Mouse (Mus musculus): ENCODE data around the gene Mre11a. TPM values are rescaled to one million over a fixed set of nuclear protein-coding genes. Genes with fewer than 3 reads are reported as not detected.

Mre11a gene
- total RNA-seq (2021): 10 to 100 TPM in 1 of 2 experiments, 1 to 10 TPM in 1; 9.8 to 10.9 TPM

DNA sequence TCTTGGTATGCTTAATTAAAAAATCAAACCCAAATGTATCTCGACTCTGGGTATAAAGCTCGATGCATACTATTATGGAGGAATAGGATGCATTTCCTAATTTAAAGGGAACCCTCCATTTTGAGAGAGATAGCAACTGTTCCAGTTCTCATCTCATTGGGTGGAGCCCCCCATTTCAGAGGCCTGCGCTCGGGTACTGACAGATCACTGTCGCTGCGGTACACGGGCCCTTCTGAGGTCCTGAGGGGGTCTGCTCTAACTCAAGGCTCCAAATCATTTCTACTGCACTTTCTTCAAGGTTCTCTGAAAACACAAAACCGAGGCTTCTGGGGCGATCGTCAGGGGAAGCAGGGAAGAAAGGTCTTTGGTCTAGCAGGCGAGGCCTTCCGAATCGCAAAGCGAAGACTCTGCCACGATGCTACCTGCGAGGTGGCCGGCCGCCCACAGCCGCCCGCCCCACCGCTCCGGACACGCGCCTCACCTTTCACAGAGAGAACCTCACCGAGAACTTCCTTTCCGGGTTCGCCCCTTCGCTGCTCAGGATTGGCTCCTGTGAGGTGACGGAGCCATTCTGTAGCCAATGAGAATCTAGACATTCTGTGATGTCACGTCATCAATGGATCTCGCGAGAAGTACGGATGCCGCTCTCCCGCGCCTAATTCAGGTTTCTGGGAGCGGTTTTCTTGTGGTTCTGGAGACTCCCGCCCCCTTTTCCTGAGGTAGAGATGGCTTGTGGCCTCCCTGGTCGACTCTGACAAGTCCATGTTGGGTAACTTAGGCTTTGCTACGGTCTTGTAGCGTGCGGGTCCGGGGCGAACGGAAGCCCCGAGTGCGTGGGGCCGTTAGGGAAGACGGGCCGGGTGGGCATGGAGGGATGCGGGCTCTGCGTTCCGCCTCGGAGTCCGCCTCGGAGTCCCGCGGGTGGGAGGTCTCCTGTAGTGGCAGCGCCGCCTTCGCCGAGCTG is at the start of gene Mre11a, which contains the start of gene Ankrd49:
Gene Mre11a, plus strand, starts transcription at position 616 of the 964 bp plus-strand sequence.
Gene Ankrd49, minus strand, starts transcription at position 818 of the 964 bp plus-strand sequence.
- DNase-seq (ENCODE audit: extremely low spot score in 1 of 2, low spot score in 1 of 2): peak; percentile 81 to 84

DNA sequence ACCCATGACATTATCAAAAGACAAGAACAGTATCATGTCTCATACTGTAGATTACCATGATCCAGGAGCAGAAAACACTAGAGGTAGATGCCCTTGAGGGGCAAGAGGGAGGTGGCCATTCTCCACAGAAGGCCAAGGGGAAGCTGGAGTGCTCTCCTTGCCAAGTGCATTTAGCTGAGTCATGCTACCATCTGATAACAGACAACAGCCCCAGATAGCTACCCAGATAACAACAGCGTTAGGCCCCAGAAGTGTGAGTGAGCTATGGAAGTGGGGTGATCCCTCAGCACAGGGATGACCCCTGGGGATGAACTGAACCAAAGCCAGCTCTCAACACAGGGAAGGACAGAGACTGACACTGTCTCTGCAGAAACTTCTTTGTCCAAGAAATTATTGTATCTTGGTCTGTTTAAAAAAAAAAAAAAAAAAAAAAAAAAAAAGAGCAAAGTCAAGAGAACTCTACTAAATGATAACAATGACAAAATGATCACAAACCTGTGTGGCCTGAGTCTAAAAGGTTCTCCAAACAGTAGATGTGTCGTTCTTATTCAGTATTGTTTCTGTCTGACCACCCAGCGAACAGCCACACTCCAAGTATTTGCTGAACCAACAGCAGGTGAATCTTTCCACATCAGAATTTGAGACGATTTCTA is 44.8 kb upstream of the Mre11a start:
- DNase-seq (ENCODE audit: extremely low spot score in 1 of 2, low spot score in 1 of 2): no peak

DNA sequence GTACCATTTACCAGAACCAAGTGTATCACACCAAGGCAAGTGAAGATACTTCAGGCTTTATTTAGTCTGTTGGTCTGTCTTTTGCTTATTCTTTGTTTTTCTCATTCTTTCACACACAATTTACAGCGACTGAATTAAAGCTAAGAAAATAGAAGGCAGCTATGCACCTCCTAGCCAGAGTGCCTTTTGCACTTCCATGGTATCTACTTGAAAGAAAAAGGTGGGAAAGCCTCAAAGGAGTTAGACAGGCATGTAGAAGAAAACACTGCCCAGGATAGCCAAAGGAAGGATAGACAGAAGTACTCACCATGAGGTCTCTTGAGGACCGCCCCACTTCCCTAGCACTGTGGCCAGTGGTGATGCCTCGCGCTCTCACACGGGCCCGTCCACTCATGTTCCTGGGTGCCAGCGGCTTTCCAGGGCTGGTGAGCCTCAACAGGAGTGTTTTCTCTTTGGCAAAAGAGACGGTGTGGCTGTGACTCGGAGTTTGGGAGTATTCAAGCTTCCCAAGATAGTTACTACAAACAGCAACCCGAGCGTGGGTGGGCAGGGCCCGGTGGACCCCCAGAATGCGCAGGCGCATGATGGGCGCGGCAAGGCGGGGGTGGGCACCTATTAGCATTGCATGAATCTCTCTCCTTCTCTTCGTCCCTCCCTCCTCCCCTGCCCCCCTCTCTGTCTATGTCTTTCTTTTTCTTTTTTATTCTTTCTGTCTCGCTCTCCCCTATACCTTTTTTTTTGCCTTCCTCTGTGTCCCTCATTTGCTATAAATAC is 44.1 kb upstream of the Mre11a start, which contains the start of gene Piwil4:
Gene Piwil4, minus strand, starts transcription at position 583 of the 774 bp plus-strand sequence.
- no peak for DNase-seq (ENCODE audit: extremely low spot score in 1 of 2, low spot score in 1 of 2)

DNA sequence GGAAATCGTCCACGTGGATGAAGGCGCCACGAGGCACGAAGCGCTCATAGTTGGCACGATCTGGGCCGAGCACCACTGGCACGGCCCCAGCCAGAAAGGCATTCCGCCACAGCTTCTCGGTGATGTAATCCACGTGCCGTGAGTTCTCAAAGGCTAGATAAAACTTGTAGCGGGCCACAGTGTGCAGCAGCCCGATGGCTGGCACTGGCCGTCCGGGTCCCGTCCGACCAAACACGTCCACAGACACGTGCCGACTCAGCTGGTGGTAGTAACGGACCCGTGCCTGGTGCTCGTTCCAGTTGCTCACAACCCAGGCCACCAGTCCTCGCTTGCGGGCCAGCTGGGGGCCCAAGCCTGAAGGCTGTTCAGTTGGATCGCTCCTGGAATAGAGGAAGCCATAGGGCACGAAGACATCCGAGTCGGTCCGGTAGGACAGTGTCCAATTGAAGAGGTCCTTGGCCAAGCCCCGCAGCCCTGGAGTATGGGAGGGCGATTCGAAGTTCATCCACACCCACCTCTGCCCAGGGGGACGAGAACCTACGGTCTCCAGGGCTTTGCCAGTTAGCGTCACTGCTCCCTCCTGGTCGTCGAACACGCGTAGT is 33.5 kb upstream of the Mre11a start:
- DNase-seq (ENCODE audit: extremely low spot score in 1 of 2, low spot score in 1 of 2): no peak

DNA sequence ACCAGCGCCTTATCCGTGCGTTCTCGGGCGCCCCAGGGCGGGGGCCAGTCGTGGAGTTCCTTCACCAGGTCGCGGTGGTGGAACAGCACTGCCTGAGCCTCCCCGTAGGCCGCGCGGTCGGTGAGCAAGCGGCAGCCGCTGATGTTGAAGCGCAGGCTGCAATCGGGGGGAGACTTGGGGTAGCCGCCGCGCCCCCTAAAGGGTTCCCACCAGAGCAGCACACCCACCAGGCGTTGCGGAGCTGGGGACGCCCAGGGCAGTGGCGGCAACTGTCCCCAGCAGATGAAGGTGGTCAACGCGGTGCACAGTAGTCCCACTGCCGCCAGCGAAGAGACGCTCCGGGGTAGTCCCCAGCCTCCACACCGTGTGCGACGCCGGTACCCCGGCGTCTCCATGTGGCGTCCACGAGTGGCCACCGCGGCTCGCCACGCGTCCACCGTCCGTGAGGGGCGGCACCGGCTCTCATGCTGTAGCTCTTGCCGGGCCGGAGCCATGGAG is 32.9 kb upstream of the Mre11a start:
- no peak for DNase-seq (ENCODE audit: extremely low spot score in 1 of 2, low spot score in 1 of 2)

DNA sequence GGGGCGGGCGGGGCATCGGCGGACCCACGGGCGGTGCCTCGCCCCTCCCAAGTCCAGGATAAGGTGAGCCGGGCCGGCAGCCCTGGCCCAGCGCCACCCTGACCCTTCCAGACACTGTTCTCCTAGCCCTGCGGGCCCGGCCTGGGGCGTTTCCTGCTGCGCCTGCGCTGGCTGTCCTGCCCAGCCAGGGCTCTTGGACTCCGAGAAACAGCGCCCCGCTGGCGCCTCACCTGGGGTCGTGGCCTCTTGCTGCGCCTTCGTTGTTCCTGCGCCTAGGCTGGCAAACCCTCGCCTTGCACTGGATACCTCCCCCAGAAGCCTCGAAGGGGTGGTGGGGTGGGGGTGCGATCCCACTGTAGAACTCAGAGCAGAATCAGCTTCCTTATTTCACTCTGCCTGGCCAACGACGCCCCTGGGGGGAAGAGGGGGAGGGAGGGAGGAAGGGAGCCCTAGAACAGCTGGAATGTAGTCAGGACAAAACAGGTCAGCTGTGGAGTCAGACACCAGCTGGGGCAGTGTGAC is 32.4 kb upstream of the Mre11a start, which contains the start of gene Fut4:
Gene Fut4, minus strand, starts transcription at position 393 of the 522 bp plus-strand sequence.
- no peak for DNase-seq (ENCODE audit: extremely low spot score in 1 of 2, low spot score in 1 of 2)

DNA sequence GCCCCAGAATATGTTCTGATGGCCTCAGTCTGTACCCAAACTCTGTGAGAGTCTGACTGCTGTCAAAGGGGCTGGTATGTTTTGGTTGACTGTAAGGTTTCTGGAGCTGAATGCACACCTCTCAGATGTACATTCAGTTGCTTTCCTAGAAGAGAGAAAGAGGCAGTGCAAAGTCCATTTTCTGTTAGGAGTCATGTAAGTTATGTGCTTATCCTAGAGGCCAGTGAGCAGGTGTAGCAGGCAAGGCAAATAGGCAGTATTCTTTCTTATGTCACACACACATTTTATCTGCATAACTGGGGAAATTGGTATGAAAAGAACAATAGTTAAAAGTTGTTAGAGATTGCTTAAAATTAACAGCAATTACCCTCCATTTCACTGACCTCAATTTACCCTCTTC is 30.5 kb upstream of the Mre11a start:
- DNase-seq (ENCODE audit: extremely low spot score in 1 of 2, low spot score in 1 of 2): no peak

DNA sequence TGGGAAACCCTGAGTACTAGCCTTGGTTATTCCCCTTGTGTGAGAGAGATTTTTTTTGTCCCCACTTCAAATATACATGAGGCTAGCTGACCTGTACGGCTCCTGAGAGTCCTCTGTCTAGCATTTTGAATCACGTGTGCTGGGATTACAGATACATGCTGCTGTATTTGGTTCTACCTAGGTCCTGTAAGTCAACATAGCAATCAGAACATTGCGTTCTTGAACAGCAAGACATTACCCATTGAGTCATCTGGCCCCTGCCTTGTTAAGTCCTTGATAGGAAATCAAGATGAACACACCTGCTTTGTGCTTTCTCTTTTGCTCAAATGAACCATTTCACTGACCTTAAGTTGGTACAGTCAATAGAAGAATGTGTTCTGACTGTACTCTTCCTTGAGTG is 30.0 kb upstream of the Mre11a start:
- DNase-seq (ENCODE audit: extremely low spot score in 1 of 2, low spot score in 1 of 2): no peak

DNA sequence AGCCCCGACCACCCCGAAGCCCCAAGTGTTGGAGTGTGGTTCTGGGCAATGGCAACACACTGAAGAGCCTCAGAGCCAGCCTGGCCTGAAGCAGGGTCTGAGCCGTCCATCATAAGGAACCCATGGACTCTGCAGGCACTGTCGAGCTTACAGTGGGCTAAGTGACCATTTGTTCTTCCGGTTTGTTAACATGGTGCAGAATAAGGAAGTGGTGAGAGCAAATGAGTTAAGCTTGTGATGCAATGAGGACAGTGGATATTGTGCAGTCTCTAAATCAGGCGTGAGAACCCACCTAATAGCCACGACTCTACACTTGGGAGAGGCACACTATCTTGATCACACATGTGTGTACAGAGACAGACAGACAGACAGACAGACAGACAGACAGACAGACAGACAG is 25.9 kb upstream of the Mre11a start:
- DNase-seq (ENCODE audit: extremely low spot score in 1 of 2, low spot score in 1 of 2): no peak

DNA sequence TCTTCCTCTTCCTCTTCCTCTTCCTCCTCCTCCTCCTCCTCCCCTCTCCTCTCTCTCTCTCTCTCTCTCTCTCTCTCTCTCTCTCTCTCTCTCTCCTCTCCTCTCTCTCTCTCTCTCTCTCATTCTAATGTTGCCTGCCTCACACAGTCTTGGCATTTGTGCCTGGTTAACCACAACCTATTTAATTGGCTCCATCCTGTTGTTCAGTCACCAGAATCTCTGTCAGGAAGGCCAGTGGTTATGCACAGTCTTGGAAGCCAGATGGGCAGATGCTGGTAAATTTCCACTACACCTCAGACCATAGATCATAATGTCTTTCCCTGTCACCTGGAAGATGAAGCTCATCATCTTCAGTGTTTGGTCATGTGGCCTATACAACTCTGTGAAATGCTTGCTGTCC is 25.2 kb upstream of the Mre11a start:
- DNase-seq (ENCODE audit: extremely low spot score in 1 of 2, low spot score in 1 of 2): no peak

DNA sequence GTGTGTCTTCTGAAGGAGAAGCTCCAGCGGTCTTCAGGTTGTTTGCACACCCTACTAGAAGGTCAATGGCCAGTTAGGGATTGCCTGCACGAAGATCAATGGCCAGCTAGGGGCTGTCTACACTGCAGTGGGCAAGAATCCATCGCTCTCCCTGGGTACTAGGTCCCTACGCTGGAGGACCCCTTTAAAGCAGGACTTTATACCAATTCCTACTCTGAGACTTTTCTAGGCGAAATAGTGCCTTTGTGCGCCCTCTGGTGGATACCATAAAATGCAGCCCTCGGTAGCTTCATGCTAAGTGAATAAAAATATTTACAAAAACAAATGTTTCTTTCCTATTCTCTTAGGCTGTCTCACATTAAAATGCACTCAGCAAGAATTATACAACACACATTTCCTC is 19.7 kb upstream of the Mre11a start:
- peak in 1 of 2 experiments; percentile 77 for DNase-seq (ENCODE audit: extremely low spot score in 1 of 2, low spot score in 1 of 2)

DNA sequence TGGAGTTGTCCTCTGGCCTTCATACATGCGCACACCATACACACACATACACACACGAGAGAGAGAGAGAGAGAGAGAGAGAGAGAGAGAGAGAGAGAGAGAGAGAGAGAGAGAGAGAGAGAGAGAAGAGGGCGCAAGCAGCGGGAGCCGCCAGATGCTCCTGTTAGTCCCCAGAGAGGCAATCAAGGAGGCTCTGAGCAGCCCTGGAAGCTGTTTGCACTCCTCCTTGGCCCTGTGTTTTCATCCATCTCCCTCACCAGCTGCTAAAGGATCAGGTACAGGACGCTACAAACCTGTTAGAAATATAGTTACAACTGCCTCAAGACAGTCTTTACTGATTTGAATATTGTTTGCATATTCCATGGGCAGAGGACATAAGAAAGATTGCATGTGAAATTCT is 14.6 kb upstream of the Mre11a start:
- no peak for DNase-seq (ENCODE audit: extremely low spot score in 1 of 2, low spot score in 1 of 2)

DNA sequence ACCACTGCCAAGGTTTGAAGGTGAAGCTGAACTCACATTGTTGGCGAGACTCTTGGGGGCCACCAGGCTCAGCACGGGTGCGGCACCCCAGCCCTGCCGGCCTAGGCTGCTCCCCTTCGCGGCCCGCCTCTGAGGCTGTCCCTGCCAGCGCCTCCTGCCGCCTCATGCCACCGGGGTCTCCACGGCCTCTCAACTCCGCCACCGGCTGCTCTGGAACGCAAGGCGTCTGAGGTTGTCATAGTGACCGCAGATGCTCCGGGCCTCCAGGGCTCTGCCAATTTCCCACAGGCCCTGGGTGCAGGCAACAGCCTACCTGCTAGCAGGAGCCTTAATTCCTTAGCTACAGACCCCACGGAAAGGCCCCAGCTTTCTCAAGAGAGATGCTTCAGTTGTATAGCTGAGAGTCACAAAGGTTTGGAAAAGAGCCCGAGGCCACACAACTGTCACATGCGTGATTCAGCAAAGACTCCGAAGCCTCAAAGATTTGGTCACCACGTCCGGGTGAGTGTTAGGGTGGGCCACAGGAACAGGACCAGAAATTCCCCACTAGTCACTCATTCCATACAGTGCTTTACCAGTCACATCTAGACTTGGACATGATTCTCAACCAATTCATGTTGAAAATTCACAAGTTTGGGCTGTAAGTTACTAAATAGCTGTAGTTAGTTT is 13.5 kb upstream of the Mre11a start, which contains the start of gene 1700012B09Rik:
Gene 1700012B09Rik, minus strand, starts transcription at position 228 of the 669 bp plus-strand sequence.
- no peak for DNase-seq (ENCODE audit: extremely low spot score in 1 of 2, low spot score in 1 of 2)

DNA sequence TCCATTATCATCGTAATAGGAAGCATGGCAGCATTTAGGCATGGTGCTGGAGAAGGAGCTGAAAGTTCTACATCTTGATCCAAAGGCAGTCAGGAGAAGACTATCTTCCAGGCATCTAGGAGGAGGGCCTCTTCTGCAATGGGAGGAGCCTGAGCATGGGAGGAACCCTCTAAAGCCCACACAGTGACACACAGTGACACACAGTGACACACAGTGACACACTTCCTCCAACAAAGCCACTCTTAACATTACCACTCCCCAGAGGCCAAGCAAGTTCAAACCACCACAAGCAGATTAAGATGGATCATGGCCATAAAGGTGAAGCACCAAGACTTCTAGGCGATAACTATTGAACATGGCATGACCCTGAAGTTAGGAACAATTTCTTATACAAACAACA is 12.4 kb upstream of the Mre11a start:
- DNase-seq (ENCODE audit: extremely low spot score in 1 of 2, low spot score in 1 of 2): no peak

DNA sequence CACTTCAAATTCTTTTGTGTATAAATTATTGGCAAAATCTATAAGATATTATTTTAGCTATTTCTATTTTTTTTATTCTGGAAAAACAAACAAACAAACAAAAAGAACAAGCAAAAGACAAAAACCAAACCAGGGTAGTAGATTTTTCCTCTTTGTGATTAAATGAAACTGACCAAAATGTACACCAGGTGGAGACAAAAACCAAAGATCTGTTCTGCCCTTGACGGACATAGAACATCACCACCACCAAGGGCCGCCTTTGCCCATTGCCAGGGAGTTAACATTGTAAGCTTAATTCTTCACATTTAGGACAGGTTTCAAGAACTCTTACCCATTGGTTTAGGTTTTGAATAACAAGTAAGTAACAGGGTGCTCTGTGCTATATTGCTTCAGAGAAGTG is 10.6 kb upstream of the Mre11a start:
- no peak for DNase-seq (ENCODE audit: extremely low spot score in 1 of 2, low spot score in 1 of 2)

DNA sequence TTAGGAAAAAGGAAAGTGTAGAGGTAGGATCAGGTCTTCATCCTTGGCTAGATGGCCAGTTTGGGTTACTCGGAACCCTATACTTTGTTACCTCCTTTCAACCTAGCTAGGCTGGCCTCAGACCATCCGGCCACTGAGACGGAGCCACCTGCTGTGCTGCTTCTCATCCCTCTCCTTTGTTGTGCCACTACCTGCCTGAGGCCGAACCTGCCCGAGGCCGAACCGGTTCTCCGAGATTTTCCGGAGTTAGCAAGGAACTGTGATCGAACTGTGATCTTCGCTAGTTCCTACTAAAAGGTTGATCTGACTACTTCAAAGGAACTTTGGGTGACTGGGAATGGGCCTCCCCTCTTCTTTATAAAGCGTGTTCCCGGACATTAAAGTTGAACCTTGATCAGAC is 6.1 kb upstream of the Mre11a start:
- DNase-seq (ENCODE audit: extremely low spot score in 1 of 2, low spot score in 1 of 2): no peak

DNA sequence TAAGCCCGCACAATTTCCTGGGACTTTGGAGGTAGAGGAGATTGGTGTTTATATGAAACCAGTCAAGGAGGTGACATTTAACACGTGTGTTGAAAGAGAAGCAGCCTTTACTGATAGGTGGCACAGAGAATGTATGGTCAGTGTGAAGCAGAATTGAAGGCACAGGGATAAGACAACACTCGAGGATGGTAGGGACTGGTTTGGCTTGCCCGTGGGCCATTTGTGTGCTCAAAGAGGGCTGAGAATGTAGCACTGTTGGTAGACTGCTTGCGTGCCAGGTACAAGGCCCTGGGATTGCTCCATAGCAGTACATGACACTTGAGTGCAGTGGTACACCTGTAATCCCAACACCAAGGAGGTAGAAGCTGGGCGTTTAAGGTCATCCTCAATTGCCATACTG is 2.9 kb downstream of the Mre11a start:
- no peak for DNase-seq (ENCODE audit: extremely low spot score in 1 of 2, low spot score in 1 of 2)

DNA sequence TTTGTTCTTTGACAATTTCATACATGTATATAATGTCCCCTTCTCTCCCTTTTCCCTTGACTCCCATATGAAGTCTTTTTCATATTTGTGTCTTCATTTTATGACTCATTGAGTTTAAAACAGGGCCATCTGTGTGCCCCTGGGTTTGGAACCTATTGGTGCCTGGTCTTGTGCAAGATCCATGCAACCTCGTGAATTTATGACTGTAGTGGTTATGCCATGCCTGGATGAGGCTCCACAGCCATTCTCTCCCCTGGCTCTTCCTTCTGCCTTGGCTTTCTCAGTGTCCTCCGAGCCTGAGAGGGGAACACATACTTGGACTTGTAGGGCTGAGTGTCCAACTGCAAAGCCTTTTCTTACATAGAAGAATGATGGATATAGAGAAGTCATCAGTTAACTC is 21.3 kb downstream of the Mre11a start:
- DNase-seq (ENCODE audit: extremely low spot score in 1 of 2, low spot score in 1 of 2): no peak

DNA sequence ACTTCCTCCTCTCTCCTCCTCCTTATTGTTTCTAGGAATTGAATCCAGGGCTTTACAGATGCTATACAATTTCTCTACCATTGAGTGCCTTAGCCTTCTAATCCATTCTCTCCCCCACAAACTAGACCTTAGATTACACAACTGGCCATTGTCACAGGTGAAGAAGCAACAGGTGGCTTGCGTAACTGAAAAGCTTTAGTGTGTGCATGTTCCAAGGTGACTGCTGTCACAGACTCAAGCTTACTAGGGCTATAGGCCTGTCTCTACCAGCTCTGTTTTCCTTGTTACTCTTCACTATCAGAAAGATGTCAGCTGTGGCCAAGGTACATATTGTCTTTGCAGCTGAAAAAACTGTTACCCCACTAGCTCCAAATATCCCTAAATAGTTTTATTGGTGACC is 22.3 kb downstream of the Mre11a start:
- DNase-seq (ENCODE audit: extremely low spot score in 1 of 2, low spot score in 1 of 2): no peak
